Comparison of ENCODE assay signal across 13 mouse cellular contexts in genomic region chr17:40806550-40806949, GRCm38 (mm10). TPM values are rescaled to one million over a fixed set of nuclear protein-coding genes. Genes with fewer than 3 reads are reported as not detected.
DNase-seq lines count a peak whose midpoint lies in the region; ATAC-seq lines count a peak whose summit lies in the region.
"Had no signal": no experiment of that assay in that cellular context is flagged by ENCODE, and none has a peak within 500 bp of the region (broad histone marks: within the 10 kb centered on the region; RNA-seq: fewer than 3 reads in every experiment).

No protein-coding gene starts in this region.

- peak; percentile 33 for DNase-seq in Muller cell, postnatal 12 days (ENCODE audit: inconsistent ontology term)
- DNase-seq in mesoderm, embryonic 11.5 days (ENCODE audit: low read depth, low spot score): peak; percentile 1
- no peak for DNase-seq in midbrain, embryonic 14.5 days
- DNase-seq in right cerebral cortex, postnatal 10 days (ENCODE audit: low spot score in 2 of 2): no peak
- no peak for DNase-seq in cerebellum, postnatal 36 days
- DNase-seq: cerebellum, adult 2 months; gastrocnemius, postnatal 14 days; thymus, postnatal 4 days had no signal

- peak overlapping the region; percentile 93 for H3K27ac ChIP-seq in liver, embryonic 15.5 days (replicated peaks)
- H3K27ac ChIP-seq in midbrain, embryonic 14.5 days (replicated peaks; ENCODE audit: low read depth, low read length): no peak overlapping the region

- H3K4me2 ChIP-seq in liver, embryonic 15.5 days: peak overlapping the region; percentile 66
- no peak overlapping the region for H3K4me2 ChIP-seq in midbrain, embryonic 14.5 days (ENCODE audit: low read length)

- no peaks in the 10 kb centered on the region for H3K36me3 ChIP-seq in liver, embryonic 15.5 days (replicated peaks)
- H3K36me3 ChIP-seq in midbrain, embryonic 14.5 days (ENCODE audit: control insufficient read depth, insufficient read depth, low read length): no peaks in the 10 kb centered on the region

- 0% methylated on average over 3 of the region's 3 CpGs for WGBS in liver, embryonic 15.5 days (ENCODE audit: insufficient replicate concordance)
- 70% methylated on average over 3 of the region's 3 CpGs for WGBS in midbrain, embryonic 14.5 days

- H3K4me3 ChIP-seq in liver, embryonic 15.5 days (replicated peaks): peak overlapping the region; percentile 35
- H3K4me3 ChIP-seq in midbrain, embryonic 14.5 days (replicated peaks; ENCODE audit: low read depth, low read length): no peak overlapping the region
- H3K4me3 ChIP-seq: myocyte had no signal

- H3K9ac ChIP-seq in liver, embryonic 15.5 days: no peak overlapping the region
- no peak overlapping the region for H3K9ac ChIP-seq in midbrain, embryonic 14.5 days (replicated peaks; ENCODE audit: low read length)

- ATAC-seq in common myeloid progenitor, adult 5-6 weeks (replicated peaks; ENCODE audit: low read depth, poor library complexity, severe bottlenecking): peak; percentile 96
- ATAC-seq in liver, embryonic 15.5 days (ENCODE audit: insufficient read depth): peak; percentile 97
- no peak for ATAC-seq in midbrain, embryonic 14.5 days (ENCODE audit: low FRiP score, low TSS enrichment)
- ATAC-seq: inflammation-experienced regulatory T-cells, adult 6 months had no signal

- H3K4me1 ChIP-seq in liver, embryonic 15.5 days (replicated peaks): peaks cover 42% of the 10 kb centered on the region
- no peaks in the 10 kb centered on the region for H3K4me1 ChIP-seq in midbrain, embryonic 14.5 days (ENCODE audit: control insufficient read depth, insufficient read depth, low read length)

- no peaks in the 10 kb centered on the region for H3K27me3 ChIP-seq in liver, embryonic 15.5 days
- no peaks in the 10 kb centered on the region for H3K27me3 ChIP-seq in midbrain, embryonic 14.5 days (ENCODE audit: control insufficient read depth, insufficient read depth, low read length)

- no peaks in the 10 kb centered on the region for H3K9me3 ChIP-seq in liver, embryonic 15.5 days (replicated peaks)
- H3K9me3 ChIP-seq in midbrain, embryonic 14.5 days (ENCODE audit: control insufficient read depth, low read length): no peaks in the 10 kb centered on the region

RNA-seq across cellular contexts. Expression of gene Crisp2, which starts 0.3 kb away (rescaled TPM):
- total RNA-seq in common myeloid progenitor, adult 5-6 weeks (2017): not detected in 2 replicates
- polyA plus RNA-seq in liver, embryonic 15.5 days (2015; fragmentation: Nextera tagmentation; extraction: Ambion mirVana): 0.12 and 0.26 TPM in 2 replicates
- polyA plus RNA-seq in midbrain, embryonic 14.5 days (2014; fragmentation: Nextera tagmentation; extraction: Ambion mirVana): not detected in 2 replicates
- total RNA-seq: gastrocnemius, postnatal 14 days; left cerebral cortex, postnatal 36 days had no signal
- polyA plus RNA-seq: cerebellum, adult 2 months; inflammation-experienced regulatory T-cells, adult 6 months; myocyte had no signal

RNA-seq across cellular contexts. Expression of gene Rhag, which starts 4.4 kb away (rescaled TPM):
- 29.7 and 30.5 TPM in 2 replicates for total RNA-seq in common myeloid progenitor, adult 5-6 weeks (2017)
- 220 and 226 TPM in 2 replicates for polyA plus RNA-seq in liver, embryonic 15.5 days (2015; fragmentation: Nextera tagmentation; extraction: Ambion mirVana)
- 0.13 TPM in 1 of 2 replicates, not detected in the other for polyA plus RNA-seq in midbrain, embryonic 14.5 days (2014; fragmentation: Nextera tagmentation; extraction: Ambion mirVana)
- total RNA-seq: gastrocnemius, postnatal 14 days; left cerebral cortex, postnatal 36 days had no signal
- polyA plus RNA-seq: cerebellum, adult 2 months; inflammation-experienced regulatory T-cells, adult 6 months; myocyte had no signal

Comparison
In these comparisons a context has a peak if more than half of its experiments do, and no peak if none do; other contexts are left out.
1. DNase-seq: peak in Muller cell, postnatal 12 days (single experiment) and mesoderm, embryonic 11.5 days (single experiment); none in midbrain, embryonic 14.5 days (single experiment), right cerebral cortex, postnatal 10 days (0 of 2) and cerebellum, postnatal 36 days (0 of 2).
2. RNA of gene Rhag, which starts 4.4 kb away (polyA plus RNA-seq): 220 to 226 TPM in liver, embryonic 15.5 days; 0.13 TPM in midbrain, embryonic 14.5 days; every median in the first group is over 100 times any median in the second.